Mouse (Mus musculus) erythroid progenitor cell, adult 5-6 weeks (primary cell): ENCODE measurements around the gene Trmt10b. TPM values are rescaled to one million over a fixed set of nuclear protein-coding genes. Genes with fewer than 3 reads are reported as not detected.

Experiments used
- ATAC-seq: replicated peaks from 2 replicates; pipeline ENCODE4 v1.8.0; 2016; ENCODE audit warnings: moderate number of reproducible peaks, mild to moderate bottlenecking, moderate TSS enrichment, inconsistent platforms; ENCODE audit not compliant: poor library complexity, low FRiP score, severe bottlenecking
- total RNA-seq, 2 experiments: library from RNA; stranded (forward) in 1 of 2; stranded (reverse) in 1 of 2; fragments of 150-400 nt in 1 of 2; fragments of 186-747, 209-891 nt in 1 of 2; gene quantifications; 2 replicates each; pipeline versions ENCODE4 v1.2.3 to v1.2.4; 2015 to 2017; ENCODE audit warnings: low replicate concordance in 2 of 2

Gene Trmt10b
- total RNA-seq (2015; ENCODE audit: low replicate concordance) (11.7 TPM in 1 of 2 replicates, not detected in the other), total RNA-seq (2017; ENCODE audit: low replicate concordance) (0.23 and 3.3 TPM in 2 replicates)

GRCm38 (mm10) chr4:45296662-45297564 lies at the start of gene Trmt10b:
Trmt10b (plus strand) TSS chr4:45297127.
- peak; percentile 97 for ATAC-seq

- no peak for ATAC-seq
Observed at GRCm38 (mm10) chr4:45251265-45251664, 45.7 kb upstream of the Trmt10b start.

GRCm38 (mm10) chr4:45252861-45253262 lies 44.1 kb upstream of the Trmt10b start:
- ATAC-seq, result no peak

- ATAC-seq, result no peak
Observed at GRCm38 (mm10) chr4:45253839-45254601, 42.9 kb upstream of the Trmt10b start.

GRCm38 (mm10) chr4:45259232-45259832 lies 37.6 kb upstream of the Trmt10b start:
- ATAC-seq, result no peak

GRCm38 (mm10) chr4:45261551-45261950 lies 35.4 kb upstream of the Trmt10b start:
- no peak for ATAC-seq

GRCm38 (mm10) chr4:45267883-45268282 lies 29.0 kb upstream of the Trmt10b start:
- no peak for ATAC-seq

- no peak for ATAC-seq
Observed at GRCm38 (mm10) chr4:45271041-45271452, 25.9 kb upstream of the Trmt10b start.

- no peak for ATAC-seq
Observed at GRCm38 (mm10) chr4:45275770-45276169, 21.2 kb upstream of the Trmt10b start.

GRCm38 (mm10) chr4:45279292-45279691 lies 17.6 kb upstream of the Trmt10b start:
- ATAC-seq, result no peak; the same call in 1 of the 2 replicates

- no peak for ATAC-seq
Observed at GRCm38 (mm10) chr4:45279981-45280548, 16.9 kb upstream of the Trmt10b start.

GRCm38 (mm10) chr4:45286318-45286717 lies 10.6 kb upstream of the Trmt10b start:
- no peak for ATAC-seq

- ATAC-seq, result no peak
Observed at GRCm38 (mm10) chr4:45287906-45288305, 9.0 kb upstream of the Trmt10b start.

GRCm38 (mm10) chr4:45305536-45305935 lies 8.6 kb downstream of the Trmt10b start:
- no peak for ATAC-seq

- ATAC-seq, result peak; percentile 54; the same call in 1 of the 2 replicates
Observed at GRCm38 (mm10) chr4:45308046-45308445, 11.1 kb downstream of the Trmt10b start.

GRCm38 (mm10) chr4:45308606-45309005 lies 11.7 kb downstream of the Trmt10b start:
- ATAC-seq, result no peak

- no peak for ATAC-seq
Observed at GRCm38 (mm10) chr4:45311056-45311455, 14.1 kb downstream of the Trmt10b start.

- ATAC-seq, result peak; percentile 88
Observed at GRCm38 (mm10) chr4:45320159-45320816, 23.4 kb downstream of the Trmt10b start.

- no peak for ATAC-seq
Observed at GRCm38 (mm10) chr4:45331139-45331538, 34.2 kb downstream of the Trmt10b start.
